Mouse (Mus musculus): ENCODE measurements around the gene Ccdc83.

DNA sequence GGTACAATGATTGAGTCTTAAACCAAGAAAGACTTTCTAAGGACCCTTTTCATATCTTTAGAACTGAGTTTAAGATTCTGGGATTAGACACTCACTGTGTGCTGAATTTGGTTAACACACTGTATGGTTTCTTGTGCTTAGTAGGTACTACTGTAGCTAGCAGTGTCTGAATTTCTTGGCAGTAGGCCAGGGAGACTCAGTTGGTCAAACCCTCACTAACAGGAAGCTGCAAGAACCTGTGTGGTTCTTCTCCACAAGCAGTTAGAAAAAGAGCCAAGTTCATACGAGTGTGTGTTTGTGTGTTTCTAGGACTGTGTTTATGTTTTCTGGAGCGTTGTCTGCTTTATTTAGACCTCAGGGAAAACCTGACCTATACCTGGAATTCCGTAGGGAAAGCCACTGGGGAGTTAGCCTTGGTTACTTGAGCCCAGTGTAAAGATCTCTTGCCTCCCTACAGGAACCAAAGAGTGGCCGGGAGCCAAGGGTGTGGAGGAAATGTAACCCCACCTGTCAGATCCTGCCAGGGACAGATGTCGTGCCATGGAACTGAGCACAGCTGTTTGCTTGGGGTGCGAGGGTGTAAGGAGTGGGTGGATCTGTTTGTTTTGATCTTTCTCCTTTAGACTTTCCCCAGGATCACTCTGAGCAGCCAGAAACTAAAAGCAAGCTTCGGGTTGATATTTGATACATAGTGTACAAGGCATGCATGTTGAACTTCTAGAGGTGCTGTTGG lies 46.7 kb upstream of the Ccdc83 start:
- no peak for TF ChIP-seq CTCF (conservative IDR thresholded peaks at IDR 0.05; ENCODE audit: insufficient read depth, insufficient read length, low read depth, low read length)
- no peak for TF ChIP-seq POLR2A (IDR thresholded peaks at IDR 0.05; ENCODE audit: low read depth, low read length)

Data from kidney, adult 2 months (tissue).